Mouse (Mus musculus) thymus, postnatal 0 days (tissue): ENCODE measurements around the gene Krt18. TPM values are rescaled to one million over a fixed set of nuclear protein-coding genes. Genes with fewer than 3 reads are reported as not detected.
"Not testable (repeated sequence)": the region's sequence is repeated elsewhere in the genome, so short reads cannot be mapped to it uniquely, and the experiment has no call there.

Experiments
- DNase-seq: peaks from one replicate; pipeline ENCODE4 v3.0.0-alpha.2; 2015; ENCODE audit warnings: low spot score
- polyA plus RNA-seq: library from polyadenylated mRNA; unstranded; fragments of >200 nt; fragmentation: Nextera tagmentation; extraction: Ambion mirVana; gene quantifications from 2 replicates; pipeline ENCODE4 v1.2.1, GENCODE M21; 2015

Krt18 gene
- polyA plus RNA-seq: 1,281 and 1,324 TPM in 2 replicates

DNA sequence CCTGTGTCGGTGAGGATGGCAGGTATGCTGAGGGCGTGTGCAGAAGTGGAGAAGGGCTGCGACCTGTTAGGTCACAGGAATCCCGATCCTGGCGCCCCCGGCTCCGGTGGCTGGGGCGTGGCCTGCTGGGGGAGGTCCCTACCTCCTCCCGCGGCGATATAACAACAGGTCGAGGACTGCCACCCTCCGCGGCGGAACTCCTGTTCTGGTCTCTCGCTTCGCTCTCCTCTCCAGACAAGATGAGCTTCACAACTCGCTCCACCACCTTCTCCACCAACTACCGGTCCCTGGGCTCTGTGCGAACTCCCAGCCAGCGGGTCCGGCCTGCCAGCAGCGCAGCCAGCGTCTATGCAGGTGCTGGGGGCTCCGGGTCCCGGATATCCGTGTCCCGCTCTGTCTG lies at the start of gene Krt18:
Gene Krt18 (plus strand): TSS at position 141 of the 400 bp plus-strand sequence.
- DNase-seq: peak; percentile 7

DNA sequence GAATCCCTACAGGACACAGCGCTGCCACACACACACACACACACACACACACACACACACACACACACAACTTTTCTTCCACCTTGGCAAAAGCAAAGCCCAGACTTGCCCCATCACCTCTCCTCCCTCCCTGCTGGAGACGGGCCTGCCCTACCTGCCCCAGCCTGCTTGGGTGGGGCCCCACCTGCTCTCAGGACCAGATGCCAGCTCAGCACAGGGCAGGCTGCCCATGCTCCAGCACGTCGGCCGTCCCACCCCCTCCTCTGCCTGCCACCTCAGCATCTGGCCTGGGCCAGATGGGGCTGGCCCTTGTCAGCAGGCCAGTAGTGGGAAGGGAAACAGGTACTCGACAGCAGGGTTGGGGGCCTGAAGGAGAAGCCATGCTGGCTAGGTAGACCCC lies 47.1 kb upstream of the Krt18 start:
- DNase-seq: no peak

DNA sequence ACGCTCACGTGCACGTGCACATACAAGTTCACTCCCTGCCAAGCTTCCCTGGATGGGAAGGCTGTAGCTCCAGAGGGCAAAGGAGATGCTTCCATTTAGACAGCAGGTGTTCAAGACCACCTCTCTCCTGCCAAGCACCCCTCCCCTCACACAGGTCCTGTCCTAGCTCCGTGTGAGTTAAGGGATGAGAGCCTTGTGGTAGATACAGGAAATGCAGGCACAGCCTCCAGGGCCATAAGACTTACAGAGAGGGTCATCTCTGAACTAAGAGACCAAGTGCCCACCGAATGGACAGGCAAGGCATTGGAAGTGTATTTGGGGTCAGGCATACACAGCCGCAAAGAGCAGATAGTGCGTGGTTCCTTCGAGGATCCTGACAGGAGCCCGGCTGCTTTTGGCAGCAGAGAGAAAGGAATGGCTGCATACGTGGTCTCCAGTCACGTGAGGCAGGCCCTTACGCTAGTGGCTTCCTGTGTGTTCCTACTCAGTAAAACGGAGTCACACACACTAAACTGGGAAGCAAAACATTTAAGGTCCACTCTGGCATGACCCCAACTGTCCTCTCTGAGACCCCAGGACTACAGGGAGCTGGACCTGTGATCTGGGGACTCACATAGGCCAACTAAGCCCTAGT lies 44.5 kb upstream of the Krt18 start:
- DNase-seq: no peak

DNA sequence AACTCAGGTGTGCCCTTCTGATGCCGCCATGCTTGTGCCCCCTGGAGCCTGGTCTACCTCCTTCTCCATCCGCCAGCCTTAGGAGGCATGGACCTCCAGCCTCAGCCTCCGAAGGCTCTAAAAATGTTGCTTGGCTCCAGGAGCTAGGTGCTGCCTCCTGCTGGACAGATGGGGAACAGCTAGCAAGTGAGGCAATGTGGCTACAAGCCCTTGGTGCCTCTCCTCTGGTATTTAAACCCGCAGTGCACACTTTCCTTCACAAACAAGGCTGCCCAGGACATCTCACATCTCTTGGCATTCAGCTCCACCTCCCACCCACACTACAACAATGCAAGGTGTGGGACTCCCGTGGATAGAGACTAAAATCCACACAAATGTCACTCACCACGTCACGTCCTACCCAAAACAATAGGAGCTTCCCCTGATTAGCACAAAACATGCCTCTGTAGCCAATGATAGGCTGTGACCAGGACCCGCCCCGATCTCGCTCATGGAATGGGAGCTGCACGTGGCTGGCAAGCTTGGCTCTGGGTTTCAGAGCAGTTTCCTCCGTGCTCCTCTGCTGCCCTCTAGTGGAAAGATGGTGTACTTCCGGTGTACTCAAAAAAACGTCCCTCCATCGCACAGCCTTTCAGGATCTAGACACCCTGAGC lies 43.9 kb upstream of the Krt18 start:
- DNase-seq: peak; percentile 88

DNA sequence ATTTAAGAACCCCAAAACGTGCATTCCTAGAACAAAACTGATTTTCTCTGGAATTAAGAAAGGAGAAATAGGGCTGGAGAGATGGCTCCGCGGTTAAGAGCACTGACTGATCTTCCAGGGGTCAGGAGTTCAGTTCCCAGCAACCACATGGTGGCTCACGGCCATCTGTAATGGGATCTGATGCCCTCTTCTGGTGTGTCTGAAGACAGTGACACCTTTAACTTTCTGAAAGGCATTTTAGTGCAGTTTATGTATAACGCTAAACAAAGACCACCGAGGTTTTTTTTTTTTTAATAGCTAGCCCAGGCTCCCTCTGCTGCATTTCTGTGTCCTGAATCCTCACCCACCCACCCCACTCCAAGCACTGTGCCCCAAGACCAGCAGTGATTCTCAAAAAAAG lies 43.2 kb upstream of the Krt18 start:
- no peak for DNase-seq

DNA sequence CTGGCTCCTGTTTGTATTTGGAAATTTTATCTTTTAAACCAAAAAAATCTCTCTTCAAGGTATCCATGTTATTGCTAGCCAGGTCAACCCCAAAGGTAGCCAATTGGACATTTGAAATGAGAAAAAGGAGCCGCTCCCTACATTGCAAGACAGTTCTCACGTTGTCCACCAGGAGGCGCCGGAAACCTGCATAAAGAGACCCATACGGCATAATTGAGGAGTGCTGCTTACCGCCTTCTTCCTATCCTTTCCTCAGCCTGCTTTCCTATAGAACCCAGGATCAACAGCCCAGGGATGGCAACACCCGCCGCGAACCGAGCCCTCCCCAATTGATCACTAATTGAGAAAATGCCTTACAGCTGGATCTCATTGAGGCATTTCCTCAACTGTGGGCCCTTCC lies 39.9 kb upstream of the Krt18 start:
- DNase-seq: peak; percentile 77

DNA sequence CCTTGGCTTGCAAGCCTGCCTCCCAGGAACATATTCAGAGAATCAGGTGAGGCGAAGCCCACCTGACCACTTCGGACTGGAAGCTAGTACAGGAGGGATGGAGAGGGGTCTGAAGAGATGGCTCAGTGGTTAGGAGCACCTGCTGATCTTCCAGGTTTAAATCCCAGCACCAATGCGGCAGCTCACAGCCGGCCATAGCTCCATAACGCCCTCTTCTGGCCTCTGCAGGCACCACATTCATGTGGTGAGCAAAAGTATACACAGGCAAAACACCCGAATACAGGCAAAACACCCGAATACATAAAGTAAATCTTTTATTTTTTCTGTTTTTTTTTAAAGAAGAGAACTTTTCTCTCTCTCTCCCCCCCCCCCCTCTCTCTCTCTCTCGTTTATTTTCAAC lies 39.3 kb upstream of the Krt18 start:
- DNase-seq: no peak

DNA sequence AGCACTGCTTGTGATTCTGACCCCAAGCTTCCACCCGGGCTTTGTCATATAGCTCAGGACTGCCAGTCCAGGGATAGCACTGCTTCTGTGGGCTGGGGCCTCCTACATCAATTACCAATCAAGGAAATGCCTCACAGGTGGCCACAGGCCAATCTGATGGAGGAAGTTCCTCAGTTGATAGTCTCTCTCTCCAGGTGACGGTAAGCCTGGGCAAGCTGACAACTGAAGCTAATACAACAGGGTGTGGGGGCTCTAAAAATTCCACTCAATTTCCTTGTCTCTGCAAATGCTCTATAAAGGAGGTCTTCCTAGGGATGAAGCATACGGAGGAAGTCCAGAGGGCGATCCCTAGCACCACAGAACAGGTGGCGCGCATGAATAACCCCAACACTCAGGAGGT lies 37.0 kb upstream of the Krt18 start:
- no peak for DNase-seq

DNA sequence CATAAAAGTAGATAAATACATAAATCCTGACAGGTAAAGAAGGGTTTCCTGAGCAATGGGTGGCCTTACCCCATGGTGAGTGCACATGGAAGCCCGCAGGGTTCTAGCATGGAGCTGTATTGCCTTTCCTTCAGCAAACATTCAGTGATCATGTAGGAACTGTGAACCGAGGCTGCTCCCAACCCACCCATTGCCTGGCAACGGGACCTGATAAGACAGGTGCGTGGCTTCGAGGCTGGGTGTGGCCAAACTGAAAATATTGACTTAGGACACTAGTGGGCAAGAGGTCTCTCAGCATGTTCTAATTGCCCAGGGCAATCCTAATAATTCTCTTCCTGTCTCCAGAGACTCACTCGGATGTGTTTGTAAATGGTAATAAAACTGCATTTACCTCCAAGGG lies 33.6 kb upstream of the Krt18 start:
- DNase-seq: no peak

DNA sequence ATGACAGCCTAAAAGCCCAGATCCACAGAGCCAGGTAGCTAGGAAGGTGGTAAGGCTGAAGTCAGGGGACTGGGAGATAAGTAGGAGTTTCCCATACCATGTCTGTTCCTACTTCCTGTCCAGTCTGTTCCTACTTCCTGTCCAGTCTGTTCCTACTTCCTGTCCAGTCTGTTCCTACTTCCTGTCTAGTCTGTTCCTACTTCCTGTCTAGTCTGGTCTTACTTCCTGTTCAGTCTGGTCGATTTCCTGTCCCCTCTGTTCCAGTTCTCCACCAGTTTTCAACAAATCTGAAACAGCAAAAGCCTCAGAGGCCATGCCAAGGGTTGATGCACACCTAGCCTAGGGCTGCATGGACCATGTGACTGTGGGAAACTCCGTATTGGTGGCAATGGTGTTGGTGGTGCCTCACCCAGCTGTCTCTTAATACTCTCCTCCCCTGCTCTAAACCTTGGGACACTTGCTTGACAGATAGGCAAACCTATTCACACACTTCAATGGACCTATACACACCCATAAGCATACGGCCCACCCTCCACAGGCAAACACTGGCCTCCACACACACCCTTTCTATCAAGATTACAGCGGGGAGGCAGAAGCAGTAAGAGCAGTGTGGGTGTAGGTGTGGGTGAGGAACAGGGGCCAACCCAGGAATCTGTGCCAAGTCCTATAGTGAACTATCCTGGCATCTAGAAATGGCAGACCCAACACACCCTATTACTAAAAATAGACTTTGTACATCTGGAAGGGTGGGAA lies 32.3 kb upstream of the Krt18 start:
- no peak for DNase-seq

DNA sequence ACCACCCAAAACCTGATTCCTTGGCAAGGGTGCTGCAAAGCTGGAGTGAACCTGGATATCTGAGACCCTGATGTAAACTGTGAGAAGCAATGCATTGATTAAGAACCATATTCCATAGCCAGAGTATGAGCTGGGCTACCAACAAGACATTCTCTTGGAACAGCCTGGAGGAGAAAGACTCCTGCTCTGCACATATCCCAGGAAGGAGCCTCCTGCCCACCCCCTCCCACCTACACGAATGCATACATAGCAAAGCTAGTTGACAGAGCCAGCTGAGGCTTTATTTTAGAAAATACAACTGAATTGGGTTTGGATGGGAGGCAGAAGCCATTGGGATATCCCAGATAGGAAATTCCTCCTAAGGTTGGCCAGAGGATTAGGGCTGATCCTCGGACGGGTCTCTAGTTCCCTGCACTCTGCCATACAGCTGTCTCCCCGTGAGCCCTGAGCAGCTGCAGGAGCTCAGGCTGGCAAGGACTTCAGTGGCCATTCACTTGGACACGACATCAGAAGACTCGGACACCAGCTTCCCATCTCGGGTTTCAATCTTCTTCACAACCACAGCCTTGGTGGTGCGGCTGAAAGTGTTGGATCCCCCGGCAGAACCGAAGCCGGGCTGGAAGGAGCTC lies 31.4 kb upstream of the Krt18 start:
- DNase-seq: not testable (repeated sequence)

DNA sequence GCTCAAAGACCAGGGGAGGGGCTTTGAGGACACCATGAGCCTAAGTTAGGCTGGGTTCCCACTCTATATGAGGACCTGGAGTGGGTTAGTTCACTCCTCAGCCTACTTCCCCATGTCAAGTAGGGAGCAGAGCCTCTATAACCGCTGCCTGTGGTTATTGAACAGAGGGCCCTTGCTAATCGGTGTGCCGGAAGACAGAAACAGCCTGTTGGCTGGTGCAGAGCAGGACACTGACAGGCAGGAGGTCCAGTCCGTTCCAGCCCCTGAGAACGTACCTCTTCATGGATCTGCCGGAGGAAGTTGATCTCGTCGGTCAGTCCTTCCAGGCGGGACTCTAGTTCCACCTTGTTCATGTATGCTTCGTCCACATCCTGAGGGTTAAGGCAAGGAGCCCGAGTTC lies 28.8 kb upstream of the Krt18 start:
- no peak for DNase-seq

DNA sequence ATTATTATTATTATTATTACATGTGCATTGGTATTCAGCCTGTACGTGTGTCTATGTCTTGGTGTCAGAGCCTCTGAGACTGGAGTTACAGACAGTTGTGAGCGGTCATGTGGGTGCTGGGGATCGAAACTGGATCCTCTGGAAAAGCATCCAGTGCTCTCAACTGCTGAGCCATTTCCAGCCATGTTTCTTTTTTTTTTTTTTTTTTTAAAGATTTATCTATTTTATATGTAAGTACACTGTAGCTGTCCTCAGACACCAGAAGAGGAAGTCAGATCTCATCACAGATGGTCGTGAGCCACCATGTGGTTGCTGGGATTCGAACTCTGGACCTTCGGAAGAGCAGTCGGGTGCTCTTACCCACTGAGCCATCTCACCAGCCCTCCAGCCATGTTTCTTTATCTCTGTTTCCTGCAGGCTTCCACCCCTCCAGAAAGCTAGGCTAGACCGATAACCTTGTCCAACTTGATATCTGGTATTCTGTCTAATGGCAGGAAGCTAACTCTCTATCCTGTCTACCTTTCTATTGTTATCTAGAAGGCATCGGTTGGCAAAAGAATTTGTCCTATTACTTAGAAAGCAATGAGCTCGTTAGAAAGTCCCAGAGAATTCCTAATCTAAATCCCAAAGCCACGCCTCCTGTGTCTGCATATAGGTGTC lies 28.2 kb upstream of the Krt18 start:
- DNase-seq: no peak

DNA sequence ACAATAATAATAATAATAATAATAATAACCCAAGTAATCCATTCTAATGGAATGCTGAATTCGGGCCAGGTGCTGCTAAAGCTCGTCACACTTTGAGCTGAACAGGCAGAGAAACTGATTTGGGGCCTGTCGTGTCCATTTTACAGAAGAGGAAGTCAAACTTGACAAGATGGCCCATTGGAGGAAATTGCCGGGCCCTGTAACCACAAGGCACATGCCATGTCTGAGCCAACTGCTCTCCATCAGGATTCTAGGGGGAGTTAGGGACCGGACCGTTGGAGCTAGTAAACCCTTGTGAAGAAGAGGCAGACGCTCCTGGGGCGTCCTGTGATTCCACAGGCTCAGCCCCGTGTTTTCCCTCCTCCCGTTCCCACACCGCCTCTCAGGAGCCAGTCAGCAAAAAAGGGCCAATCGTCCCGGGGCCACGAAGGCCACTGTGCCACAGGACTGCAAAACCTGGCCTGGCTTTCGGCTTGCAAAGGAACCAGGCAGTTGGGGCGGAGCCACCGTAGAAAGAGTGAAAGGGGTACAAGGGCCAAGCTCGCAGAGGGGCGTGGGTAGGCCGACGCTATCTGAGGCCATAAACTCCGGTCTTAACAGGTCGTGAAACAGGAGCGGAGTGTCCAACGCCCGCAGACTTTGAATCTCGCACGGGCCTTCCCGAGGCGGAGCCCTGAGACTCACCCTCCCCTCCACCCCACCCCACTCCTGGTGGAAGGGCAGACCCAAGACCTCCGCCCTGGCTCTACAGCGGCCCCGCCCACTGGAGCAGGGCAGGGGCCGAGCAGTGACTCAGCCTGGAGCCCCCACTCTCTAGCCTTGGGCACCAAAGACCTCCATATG lies 25.1 kb upstream of the Krt18 start:
- DNase-seq: no peak

DNA sequence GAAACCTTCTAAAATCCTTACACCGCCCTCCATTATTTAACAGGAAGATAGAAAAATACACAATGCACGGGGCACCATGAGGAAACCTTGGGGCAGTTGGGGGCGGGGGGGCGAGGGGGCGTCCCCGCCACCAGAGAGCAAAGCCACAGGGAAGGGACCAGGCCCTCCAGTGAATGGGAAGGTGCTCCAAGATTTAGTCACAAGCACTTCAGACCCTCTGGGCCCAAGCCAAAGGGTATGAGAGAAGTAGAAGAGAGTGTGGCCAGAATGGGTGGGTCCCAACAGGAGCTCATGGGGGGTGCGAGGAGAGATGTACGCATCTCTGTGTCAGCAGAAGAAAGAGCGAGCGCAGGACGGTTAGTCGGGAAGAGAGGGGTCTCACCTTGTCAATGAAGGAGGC lies 24.5 kb upstream of the Krt18 start:
- DNase-seq: no peak

DNA sequence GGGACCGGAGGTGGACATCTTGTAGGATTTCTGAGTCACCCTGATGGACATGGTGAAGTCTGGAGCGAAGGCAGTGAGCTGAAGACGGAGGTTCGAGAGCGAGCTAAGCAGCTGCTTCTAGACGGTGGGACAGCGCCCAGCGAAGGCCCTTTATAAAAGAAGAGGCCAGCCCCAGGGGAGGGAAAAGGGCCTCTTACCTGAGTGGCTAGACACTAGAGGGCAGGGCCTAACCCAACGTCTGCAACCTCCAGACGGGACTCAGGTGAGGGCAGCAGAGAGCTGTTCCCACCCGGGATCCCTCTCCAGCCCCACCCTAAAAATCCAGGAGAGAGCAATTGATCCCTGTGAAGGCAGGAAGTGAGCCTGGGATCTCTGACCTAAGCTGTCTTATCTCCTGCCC lies 23.8 kb upstream of the Krt18 start, which contains the start of gene Krt8:
Gene Krt8 (minus strand): TSS at position 294 of the 400 bp plus-strand sequence.
- no peak for DNase-seq

DNA sequence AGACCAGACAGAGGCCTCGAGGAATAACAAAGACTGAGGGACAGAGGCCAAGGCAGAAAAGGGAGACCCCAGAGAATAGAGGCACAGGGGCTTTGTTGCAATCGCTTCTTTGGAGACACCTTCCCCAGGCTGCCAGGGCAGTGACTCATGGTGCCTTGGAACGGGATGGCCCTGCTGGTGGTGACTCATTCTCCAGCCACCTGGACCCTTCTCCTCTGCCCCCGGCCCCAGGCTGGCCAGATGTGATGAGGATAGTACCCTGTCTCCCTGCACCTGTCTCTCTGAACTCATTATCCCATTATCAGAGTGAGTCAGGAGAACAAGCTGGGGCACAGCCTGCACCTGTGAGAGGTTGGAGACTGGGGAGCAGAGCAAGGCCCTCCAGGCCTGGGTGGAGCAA lies 22.7 kb upstream of the Krt18 start:
- no peak for DNase-seq

DNA sequence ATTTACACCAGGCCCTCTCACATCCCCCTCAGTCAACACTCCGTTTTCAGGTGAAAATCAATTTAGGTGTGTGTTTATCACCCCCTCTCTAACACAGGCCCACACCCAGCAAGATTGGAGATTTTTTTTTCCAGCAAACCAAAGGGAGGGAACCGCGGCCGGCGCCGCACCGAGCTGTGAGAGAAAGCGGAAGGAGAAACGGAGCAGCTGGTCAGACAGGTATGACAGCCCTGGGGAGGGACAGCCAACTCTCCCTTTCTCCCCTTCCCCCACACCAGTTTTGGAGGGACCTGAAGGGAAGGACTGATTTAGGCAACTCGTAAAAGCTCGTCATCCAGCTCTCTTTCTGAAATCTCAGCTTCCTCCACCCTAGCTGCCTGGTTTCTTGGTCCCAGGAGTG lies 21.7 kb upstream of the Krt18 start:
- no peak for DNase-seq

DNA sequence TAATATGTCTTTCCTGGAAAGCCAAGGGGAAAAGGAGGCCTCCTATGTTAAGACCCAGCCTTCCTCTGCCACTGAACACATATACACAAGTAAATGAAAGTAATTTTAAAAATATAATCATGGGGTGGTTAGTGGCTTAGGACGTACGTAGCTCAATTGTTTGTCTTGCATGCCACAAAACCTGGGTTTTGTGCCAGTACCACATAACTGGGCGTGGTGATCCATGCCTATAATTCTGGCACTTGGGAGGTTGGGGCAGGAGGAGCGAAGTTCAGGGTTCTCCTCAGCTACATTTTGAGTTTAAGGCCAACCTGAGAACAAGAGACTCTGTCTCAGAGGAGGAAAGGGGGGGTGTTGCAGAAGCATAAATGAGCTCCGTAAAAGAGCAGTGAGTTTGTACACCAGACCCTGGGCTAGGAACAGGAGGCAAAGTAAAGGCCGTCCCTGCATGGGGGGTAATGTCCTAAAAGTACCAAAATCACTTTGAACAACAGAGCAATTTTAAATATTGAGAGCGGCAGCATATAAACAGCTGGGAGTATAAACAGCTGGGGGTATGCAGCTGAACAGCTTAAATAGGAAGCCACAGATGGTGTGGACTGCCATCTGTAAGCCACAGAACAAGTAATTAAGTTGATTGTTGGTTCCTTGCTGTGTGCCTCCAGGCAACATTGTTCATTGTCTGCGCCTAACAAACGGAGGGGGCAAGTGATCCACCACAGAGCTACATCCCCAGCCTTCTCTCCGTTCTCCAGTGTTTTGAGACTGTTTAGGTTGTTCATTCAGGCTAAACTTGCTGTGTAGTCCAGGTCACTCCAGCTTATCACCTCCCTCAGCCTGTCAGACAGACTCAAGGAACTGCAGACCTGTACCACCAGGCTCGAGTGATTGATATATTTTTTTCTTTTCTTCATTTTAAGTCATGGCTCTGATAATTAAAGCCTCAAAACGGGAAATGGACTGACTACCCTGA lies 20.6 kb upstream of the Krt18 start:
- no peak for DNase-seq
